Mouse (Mus musculus): Measurements from ENCODE around the gene Grk6.
"Not testable (repeated sequence)": the region's sequence is repeated elsewhere in the genome, so short reads cannot be mapped to it uniquely, and the experiment has no call there.

Gene Grk6

DNA sequence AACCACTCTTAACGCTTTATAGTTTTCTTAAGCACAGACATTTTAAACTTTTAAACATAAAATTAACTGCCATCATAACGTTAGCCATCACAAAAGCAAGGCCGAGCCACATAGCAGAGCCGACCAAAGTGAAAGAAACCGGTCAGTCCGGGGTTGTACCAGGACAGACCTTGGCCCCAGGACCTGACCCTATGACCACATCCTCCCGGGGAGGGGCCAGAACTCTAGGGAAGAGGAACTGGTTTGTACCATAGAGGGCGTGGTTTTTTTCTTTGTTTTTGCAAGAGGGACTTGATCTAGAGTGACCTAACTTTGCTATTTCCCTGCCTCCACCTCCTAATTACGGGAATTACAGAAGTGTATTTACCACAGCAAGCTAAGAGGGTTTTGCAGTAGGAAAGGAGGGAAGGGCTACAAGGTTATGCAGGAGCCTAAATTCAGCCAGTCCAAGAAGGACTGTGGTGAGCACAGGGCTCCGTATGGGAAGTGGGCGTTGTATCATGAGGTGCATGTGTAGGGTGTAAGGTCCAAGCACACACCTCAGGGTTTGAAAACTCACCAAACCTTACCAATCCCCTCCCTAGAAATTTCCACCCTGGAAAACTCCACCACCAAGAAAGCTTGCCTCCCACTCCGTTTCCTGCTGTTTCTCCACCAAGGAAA is 15.5 kb upstream of the Grk6 start:
- no peak for DNase-seq

DNA sequence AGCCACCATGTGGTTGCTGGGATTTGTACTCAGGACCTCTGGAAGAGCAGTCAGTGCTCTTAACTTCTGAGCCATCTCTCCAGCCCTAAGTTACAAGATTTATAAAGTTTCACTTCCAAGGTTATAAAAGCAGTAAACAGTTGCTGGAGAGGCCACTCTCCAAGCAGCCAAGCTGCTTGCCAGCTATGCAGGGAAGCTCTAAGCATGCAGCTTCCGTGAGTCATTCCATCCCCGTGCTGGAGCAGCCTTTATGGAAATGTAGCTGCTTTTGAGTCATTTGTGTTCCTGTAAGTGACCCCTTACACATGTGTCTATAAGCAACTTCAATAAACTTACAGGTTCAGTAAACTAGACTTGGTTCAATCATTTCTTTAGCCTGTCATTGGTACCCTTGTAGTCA is 14.3 kb upstream of the Grk6 start:
- DNase-seq = no peak

DNA sequence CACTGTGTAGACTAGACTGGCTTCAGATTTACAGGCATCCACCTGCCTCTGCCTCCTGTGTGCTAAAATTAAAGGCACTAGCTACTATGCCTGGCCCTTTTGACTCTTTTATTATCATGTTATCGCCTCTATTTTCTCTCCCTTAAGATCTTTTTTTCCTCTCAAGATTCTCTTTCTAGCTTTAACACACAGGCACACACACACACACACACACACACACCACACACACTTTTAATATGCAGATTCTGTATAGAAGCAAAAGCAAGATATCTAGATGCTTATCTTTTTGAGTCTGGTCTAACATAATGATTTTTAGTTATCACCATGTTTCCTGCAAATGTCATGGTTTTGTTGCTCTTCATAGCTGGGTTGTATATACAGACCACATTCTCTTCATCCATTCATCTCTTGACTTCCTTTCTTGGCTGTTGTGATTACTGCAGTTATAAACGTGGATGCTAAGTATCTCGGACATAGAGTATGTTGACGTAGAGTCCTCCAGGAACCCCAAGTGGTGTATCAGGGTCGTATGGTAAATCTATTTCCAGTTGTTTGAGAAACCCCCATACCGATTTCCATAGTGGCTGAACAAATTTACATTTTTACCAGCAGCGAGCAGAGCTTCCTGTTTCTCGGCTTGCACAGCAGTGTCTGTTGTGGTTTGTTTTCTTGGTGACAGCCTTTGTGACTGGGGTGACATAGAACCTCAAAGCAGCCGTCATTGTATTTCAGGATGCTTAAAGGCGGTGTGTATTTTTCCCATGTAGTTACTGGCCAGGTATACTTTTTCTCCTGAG is 12.8 kb upstream of the Grk6 start:
- no peak for DNase-seq

DNA sequence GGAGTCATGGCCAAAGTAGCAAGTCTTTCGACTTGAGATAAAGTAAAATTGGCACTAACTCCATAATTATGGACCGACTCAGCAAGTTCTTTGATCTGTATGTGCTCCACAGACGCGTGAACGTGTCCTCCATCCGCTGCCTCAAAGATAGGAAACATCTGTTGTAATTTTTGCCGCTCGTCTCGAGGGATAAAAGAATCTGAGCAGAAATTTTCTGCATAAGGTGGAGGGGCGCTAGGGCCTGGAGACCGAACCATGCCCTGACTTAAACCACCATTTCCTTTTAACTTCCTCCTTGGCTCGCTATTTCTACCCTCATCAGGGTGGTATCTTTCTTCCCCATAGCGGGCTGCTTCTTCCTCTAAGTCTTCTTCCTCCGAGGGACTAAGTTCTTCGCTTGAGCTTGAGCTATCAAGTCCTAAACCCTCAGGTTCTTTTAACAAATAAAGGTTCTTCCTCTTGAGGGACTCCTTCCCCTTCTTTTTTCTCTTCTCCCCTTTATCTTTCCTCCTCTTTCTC is 7.7 kb upstream of the Grk6 start:
- DNase-seq = not testable (repeated sequence)

DNA sequence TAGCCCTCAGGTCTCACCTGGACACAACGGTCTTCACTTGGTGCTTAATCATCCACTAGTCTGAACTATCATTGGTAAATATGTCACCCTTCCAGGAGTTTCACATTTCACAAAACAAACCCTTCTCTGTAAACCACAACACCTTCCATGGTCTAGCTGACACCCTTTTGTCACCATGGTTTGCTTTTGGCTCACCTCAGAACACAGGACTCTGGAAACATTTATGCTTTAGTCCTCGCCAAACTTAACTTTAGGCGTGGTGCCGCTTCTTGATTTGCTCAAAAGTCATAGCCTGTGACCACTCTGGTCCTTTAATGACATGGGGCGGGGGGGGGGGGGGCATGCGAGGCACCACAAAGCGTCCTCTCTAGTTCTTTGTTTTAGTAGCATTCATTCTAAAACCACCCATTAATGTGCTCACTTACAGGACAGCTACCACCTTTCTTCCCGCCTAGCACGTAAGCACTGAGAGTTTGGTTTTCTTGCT is 1.0 kb upstream of the Grk6 start:
- DNase-seq = no peak

DNA sequence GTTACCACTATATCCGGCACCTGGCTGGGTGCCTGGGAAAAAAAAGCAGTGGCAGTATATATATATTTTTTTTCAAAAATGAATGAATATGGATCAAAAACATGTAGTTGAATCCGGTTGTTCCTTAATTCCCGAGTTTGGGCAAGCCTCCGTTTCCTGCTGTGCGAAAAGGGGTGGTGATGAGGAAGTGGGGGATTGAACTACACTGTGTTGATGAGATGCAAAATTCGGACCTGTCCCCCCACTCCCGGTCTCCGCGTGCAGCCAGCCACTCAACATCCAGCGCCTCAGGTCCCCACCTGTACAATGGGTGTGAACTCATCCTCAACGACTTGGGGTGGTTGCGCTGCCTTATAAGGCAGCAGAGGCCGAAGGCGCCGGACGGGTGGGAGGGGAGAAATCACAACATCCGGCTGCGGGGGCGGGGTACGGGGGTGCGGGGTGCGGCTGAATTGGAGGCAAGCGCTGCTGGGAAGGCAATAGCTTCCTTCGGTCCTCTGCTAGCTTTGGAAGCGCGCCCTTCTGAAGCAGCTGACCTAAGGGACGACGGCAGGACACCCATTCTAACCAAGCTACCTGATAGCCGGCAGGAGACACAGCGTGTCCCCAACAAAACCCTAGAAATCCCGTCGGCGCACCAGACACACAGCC is 461 bp upstream of the Grk6 start:
- DNase-seq = no peak

DNA sequence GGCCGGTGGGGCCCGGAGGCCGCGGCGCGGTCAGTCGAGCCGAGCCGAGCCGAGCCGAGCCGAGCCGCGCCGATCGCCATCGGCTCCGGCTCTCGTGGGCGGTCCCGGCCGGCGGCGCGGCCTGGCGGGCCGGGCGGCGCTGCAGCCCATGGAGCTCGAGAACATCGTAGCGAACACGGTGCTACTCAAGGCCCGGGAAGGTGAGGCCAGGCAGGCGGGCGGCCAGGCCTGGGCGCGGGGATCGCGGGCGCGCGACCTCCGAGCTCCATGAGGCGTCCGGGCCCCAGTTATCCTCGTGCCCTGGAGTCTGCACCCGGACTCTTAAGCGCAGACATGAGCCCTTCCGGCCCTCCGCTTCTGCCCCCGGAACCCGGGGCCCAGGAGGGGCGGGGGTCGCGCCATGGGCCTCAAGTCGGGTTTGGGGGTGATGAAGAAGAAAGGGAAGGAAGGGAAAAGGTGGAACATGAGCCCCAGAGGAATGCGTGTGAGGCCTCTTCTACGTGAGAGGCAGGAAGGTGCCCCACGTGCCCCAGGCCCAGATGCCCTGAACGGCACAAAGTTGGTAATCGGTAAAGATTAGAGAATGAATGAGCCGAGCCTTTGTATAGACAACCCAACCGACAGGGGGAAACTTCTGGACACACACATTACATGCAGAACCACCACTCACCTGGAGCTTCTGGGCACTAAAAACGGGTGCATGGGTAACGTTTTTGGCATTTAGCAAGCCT is 654 bp downstream of the Grk6 start:
- DNase-seq = no peak

DNA sequence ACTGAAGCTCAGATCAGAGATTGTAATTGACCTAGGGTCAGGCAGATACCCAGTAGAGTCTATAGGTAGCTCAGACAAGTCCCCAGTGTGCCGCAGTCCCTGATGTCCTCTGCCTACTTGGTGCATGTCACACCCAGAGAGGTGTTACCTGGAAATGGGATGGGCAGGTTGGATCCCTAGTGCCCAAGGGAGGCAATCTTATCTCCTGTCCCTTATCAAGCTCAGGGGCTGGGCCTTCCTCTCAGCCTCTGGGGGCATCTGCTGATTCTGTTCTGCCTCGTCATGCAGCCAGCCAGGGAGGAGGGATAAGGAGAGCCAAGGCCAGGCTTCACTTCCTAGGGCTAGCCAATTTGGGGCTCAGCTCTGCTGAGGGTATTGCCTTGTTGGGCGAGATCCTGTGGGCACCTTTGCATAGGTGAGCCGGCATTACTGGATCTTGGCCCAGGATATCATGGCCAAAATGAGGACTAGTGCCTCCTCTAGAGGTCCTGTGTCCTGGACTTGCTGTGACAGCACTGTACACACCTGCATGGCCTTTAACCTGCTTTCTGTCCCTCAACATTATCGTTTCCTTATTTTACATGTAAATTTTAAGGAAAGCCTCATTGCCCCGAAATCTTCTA is 1.7 kb downstream of the Grk6 start:
- no peak for DNase-seq

DNA sequence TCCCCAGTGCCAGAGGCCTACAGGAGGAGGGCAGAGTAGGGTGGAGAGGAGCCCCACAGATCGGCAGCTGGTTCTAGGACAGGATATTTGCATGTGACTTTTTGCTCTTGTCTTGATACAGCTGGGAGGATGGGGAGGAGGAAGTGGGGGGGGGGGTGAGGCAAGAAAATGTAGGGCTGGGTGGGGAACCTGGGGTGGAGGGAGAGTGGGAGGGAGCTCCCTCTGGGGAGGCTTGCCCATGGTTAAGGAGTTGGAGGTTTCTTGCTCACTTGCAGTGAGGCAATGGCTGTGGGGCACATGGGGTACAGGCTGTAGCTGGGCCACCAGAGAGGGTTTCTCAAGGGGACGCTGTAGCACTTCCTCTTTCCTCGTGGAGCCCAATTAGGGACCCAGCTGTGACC is 2.7 kb downstream of the Grk6 start:
- no peak for DNase-seq

DNA sequence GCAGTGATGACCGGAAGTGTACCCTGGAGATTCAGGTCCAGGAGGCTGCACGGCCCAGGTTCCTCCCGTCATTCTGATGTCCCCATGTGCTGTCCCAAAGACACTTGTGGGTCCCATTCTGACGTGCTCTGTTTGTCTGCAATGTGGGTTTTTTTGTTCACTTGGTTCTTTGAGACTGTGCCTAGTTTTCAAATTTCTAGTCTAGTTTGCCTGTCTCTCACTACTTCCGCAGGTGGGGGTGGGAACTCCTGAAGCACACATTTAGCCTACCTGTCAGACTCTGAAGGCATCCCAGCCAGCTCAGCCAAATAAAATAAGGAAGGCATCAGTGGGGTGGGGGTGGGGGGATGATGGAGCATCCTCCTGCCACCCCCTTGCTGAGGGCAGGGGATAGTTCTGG is 3.3 kb downstream of the Grk6 start:
- no peak for DNase-seq

DNA sequence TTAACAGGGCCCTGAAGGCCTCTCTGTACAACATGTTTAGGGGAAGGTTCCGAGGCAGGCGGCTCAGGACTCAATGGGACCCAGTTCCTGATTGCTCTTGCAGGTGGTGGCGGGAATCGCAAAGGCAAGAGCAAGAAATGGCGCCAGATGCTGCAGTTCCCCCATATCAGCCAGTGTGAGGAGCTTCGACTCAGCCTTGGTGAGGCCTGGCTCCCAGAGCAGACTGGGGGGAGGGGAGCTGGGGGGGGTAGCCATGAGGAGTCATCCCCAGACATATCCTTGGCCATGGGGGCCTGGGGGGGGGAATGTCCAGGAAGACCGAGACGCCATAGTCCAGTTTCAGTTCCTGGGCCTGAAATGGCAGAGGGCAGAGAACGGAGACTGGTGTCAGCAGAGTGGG is 4.3 kb downstream of the Grk6 start:
- DNase-seq = no peak

DNA sequence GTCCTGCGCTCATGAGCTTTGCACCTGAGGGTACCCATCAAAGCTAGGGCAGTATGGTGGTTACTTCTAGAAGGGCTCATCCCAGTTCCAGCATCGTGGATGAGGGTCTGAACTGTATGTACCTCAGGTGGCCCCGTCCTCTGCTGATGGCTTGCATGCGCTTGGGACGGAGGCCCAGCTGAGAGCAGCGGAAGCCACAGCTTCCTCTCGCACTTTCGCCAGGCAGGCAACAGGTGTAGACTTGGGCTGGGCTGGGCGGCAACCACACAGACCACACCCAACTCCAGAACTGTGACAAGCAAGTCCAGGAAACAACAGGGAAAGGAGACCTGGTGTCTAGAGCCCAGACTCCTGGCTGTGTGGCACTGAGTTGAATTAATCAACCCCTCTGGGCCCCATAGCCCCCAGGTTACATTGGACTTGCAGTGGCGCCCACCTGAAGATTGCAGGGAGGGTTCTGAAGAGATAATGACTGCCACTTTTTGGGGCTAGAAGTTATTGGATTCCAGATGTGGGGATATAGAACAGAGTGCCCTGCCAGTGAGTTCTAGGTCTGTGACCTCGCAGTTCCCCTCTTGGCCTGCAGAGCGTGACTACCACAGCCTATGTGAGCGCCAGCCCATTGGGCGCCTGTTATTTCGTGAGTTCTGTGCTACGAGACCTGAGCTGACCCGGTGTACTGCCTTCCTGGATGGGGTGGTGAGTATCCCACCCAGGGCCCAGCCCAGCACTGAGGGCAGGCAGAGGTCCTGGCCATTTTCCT is 5.0 kb downstream of the Grk6 start:
- no peak for DNase-seq

DNA sequence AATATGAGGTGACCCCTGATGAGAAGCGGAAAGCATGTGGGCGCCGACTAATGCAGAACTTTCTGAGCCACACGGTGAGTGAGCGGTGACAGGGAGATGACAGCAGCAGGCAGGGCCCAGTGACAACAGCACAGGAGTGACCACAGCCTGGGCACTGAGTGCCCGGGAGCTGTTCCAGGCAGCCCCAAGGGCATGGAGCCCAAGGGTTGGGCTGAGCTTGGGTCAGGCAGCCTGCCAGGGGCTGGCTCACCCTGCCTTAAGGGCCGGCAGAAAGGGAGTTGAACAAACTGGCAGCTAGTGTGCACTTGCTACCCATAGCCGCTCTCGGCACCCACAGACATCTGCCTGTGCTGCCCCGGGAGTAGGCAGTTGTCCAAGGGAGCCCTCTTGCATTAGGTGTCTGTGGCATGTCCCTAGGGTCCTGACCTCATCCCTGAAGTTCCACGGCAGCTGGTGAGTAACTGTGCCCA is 5.7 kb downstream of the Grk6 start:
- DNase-seq = no peak

DNA sequence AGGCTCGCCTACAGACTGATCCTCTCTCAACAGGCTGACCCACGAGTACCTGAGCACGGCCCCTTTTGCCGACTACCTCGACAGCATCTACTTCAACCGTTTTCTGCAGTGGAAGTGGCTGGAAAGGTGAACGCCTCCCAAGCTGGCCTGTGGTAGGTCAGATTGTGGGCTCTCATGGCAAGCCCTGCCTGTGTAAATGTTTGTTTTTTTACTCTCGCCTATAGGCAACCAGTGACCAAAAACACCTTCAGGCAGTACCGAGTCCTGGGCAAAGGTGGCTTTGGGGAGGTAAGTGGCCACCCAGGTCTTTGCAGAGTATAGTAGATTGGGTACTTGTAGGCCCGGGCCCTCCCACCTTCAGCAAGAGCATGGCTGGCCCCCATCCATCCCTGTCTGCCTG is 6.4 kb downstream of the Grk6 start:
- no peak for DNase-seq

DNA sequence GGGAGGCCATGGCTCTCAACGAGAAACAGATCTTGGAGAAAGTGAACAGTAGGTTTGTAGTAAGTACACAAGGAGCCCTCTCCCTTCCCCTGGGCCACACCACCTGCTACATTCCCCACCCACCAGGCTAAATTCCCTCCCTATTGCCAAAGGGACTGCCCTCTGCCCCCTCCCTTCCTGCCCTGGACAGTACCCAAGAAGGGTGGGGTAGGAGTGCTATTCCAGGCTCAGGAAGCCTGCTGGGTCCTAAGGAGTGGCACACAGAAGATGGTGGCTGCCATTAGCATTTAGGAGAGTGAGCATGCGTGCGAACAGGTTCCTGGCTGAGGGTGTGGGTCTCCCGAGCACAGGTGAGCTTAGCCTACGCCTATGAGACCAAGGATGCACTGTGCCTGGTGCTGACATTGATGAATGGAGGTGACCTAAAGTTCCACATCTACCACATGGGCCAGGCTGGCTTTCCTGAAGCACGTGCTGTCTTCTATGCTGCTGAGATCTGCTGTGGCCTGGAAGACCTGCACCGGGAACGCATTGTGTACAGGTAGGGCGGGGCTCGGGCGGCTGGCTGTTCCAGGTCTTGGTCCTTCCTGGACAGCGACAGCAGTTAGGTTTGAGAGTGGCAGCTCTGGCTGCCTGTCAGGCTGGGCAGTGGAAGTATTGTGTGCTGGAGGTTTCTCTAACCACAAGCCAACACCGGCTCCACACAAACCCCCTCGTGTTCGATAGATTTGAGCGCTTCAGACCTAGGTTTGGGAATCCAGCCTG is 7.1 kb downstream of the Grk6 start:
- no peak for DNase-seq

DNA sequence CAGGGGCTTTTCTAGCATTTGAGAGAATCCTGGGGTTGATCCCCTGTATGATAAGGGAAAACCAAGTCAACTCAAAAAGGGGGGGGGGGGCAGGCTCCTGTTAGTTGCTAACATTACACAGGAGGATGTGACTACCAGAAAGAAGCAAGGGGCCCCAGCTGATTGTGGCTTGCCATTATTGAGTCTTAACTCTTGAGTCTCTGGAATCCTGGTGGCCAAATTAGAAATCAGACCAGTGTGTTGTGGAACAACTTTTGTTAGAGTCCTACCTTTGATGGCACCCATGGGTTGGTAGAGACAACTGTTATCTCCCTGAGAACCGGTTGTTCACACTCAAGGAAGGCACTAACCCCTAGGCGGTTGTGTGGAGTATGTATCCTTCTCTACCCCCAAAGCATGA is 18.1 kb downstream of the Grk6 start:
- DNase-seq = no peak

DNA sequence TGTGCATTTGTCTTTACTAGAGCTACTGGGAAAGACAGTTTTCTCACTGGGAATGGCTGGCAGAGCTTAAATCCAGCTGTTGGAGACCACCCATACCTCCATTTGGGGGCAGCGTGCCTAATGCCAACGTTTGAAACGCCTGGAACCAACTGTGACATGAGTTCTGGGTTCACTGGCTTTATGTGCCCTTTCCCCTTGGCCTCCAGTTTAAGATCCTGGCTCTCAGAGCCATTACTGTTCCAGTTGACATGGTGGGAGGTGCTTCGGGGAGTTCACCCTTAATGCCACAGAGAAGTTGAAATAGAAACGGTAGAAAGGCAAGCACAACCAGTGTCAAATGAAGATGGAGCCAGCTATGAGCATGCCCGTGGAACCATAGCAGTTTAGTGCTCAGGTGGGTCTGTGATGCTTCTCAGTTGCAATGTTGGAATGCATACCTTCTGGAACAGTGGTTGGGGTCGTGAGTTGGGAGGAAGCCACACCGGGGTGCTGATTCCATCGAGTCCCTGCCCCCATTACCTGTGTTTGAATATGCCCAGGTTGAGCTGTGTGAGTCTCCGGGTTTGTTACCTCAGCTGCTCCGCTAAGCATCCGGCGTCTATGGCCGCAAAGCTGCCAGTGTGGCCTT is 18.6 kb downstream of the Grk6 start:
- DNase-seq = no peak

DNA sequence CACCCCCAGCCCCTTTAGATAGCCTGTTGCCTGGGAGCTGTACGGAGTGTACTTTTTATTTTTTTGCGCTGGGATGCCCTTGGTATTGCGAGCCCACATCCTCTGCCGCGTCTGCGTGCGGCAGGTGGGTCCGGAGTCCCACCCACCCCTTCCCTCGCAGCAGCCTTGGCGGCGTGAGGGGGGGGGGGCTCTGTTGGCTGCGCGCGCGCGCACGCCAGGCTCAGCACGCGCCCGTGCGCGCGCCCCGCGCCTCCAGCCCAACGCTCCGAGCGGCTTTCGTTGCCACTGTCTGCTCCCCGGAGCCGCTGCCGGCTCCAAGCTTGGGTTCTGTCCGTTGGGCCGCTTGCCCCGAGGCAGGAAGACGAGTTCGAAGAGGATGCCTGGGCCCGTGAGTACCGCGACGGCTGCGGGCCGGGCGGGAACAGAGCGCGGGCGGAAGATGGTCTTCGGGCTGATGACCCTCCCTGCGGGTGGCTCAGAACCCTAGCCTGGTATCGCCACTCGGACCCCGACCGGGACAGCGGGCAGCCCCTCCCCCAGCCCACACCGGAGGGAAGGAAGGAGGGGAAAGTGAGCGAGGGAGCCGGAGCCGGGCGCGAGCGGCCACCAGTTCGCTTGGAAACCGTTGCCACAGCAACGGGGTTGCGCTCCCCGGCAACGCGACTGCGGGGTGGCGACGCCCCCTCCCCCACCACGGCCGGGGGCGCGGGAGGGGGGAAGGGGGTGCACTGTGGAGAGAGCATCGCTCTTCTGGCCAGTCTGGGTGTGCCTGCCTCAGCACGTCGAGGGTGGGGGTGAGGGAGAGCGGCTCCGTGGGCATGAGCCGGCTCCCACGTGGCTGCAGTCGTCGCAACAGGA is 19.4 kb downstream of the Grk6 start, which contains the start of gene Prr7:
TSS of gene Prr7 (plus strand) at position 241 of the 858 bp plus-strand sequence.
- peak; percentile 48 for DNase-seq

DNA sequence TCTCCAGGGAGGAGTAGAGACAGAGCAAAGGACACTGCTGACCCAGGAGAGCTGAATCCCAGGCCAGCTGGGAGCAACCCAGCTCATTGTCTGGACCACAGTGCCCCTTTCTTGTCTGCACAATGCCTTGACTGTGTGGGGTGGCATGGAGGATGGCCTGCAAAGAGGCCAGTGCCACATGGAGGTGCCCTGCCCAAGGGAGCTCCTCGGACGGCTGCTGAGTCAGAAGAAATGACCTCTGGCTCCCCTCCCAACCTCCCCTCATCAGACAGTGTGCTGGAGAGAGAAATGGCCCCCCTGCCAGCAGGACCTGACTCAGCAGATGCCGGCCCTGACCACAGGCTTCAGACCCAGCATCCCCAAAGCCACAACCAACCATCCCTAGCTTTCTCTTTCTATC is 20.3 kb downstream of the Grk6 start:
- DNase-seq = no peak
